Mouse (Mus musculus): Measurements from ENCODE around the gene Fam171a2.

- no peak for TF ChIP-seq POLR2A (IDR thresholded peaks at IDR 0.05; ENCODE audit: borderline replicate concordance, extremely low read depth, low read depth, low read length)
- TF ChIP-seq CTCF (IDR thresholded peaks at IDR 0.05; ENCODE audit: insufficient read depth, low read length), result no peak
Measured at GRCm38 (mm10) chr11:102399610-102400072, 47.8 kb downstream of the Fam171a2 start.
